Mouse (Mus musculus) embryonic fibroblast, embryonic 13.5 days (primary cell): ENCODE measurements around the gene Akt2.

Experiments
- CTCF ChIP-seq: IDR thresholded peaks from 2 replicates; pipeline ENCODE4 v1.5.1; 2011; ENCODE audit warnings: mild to moderate bottlenecking, control low read depth, low read length, moderate library complexity, borderline replicate concordance; ENCODE audit not compliant: insufficient read depth
- POLR2A ChIP-seq: IDR thresholded peaks from 2 replicates; pipeline ENCODE4 v1.6.1; 2011; ENCODE audit warnings: low read depth, mild to moderate bottlenecking, control low read depth, low read length, moderate library complexity

- no peak for TF ChIP-seq POLR2A
- no peak for TF ChIP-seq CTCF
Measured at GRCm38 (mm10) chr7:27607580-27607979, 16.2 kb downstream of the Akt2 start.
